Comparison of ENCODE assay signal across 15 mouse cellular contexts in genomic region chr5:121241182-121241581, GRCm38 (mm10).
"Had no signal": no experiment of that assay in that cellular context is flagged by ENCODE, and none has a peak within 500 bp of the region (broad histone marks: within the 10 kb centered on the region; RNA-seq: fewer than 3 reads in every experiment).

No protein-coding gene starts in this region.

- ATAC-seq: intestine, embryonic 16.5 days; midbrain, embryonic 13.5 days had no signal

- H3K27ac ChIP-seq: kidney, embryonic 15.5 days; limb, embryonic 12.5 days; lung, embryonic 15.5 days; macrophage; midbrain, embryonic 13.5 days; neural tube, embryonic 15.5 days had no signal

- H3K4me3 ChIP-seq: kidney, embryonic 15.5 days; limb, embryonic 12.5 days; lung, embryonic 15.5 days; midbrain, embryonic 13.5 days; myocyte; neural tube, embryonic 15.5 days had no signal

- H3K4me2 ChIP-seq: kidney, embryonic 15.5 days; limb, embryonic 12.5 days; lung, embryonic 15.5 days; midbrain, embryonic 13.5 days; neural tube, embryonic 15.5 days had no signal

- DNase-seq: kidney, adult 2 months; kidney, postnatal 14 days; layer of hippocampus, postnatal 36 days; lung, postnatal 14 days; right cerebral cortex, adult 18-20 months; right cerebral cortex, postnatal 25 days; thymus, postnatal 36 days had no signal

- H3K27me3 ChIP-seq: kidney, embryonic 15.5 days; limb, embryonic 12.5 days; lung, embryonic 15.5 days; midbrain, embryonic 13.5 days; neural tube, embryonic 15.5 days had no signal

- H3K9me3 ChIP-seq: kidney, embryonic 15.5 days; limb, embryonic 12.5 days; lung, embryonic 15.5 days; midbrain, embryonic 13.5 days; neural tube, embryonic 15.5 days had no signal

- H3K9ac ChIP-seq: kidney, embryonic 15.5 days; limb, embryonic 12.5 days; lung, embryonic 15.5 days; midbrain, embryonic 13.5 days; neural tube, embryonic 15.5 days had no signal

- H3K36me3 ChIP-seq: kidney, embryonic 15.5 days; limb, embryonic 12.5 days; lung, embryonic 15.5 days; midbrain, embryonic 13.5 days; neural tube, embryonic 15.5 days had no signal

- H3K4me1 ChIP-seq: limb, embryonic 12.5 days; lung, embryonic 15.5 days had no signal
